In the genomic region with DNA sequence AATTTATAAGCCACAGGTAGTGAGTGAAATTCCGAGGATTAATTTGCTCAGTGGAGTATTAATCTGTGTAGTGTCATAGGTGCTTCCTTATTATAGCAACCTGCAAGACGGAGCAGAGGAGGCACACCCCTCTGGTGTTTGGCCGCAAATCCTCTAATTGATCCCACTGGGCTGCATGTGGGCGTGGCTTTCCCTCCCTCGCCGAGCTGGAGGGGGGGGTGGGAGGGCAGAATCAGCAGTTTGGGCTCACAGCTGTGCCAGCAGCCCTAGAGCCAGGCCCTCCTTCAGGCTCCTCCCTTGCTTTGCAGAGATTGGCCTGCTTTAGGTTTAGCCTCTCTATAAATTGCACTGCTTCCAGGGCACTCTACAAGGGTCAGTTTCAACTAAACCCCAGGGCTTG, we compare ENCODE assay signal across 9 mouse cellular contexts. TPM values are rescaled to one million over a fixed set of nuclear protein-coding genes. Genes with fewer than 3 reads are reported as not detected.
DNase-seq lines count a peak whose midpoint lies in the region; ATAC-seq and TF ChIP-seq lines count a peak whose summit lies in the region.
"Had no signal": no experiment of that assay in that cellular context is flagged by ENCODE, and none has a peak within 500 bp of the region (broad histone marks: within the 10 kb centered on the region; RNA-seq: fewer than 3 reads in every experiment).

No protein-coding gene starts in this region.

- no peak for DNase-seq in lung, adult 2 months
- DNase-seq in urinary bladder, postnatal 10 days (ENCODE audit: low spot score): no peak
- DNase-seq in thymus, postnatal 4 days: no peak
- DNase-seq in T-cell, adult 2 months (ENCODE audit: low spot score): no peak

- no peak overlapping the region for H3K9ac ChIP-seq in lung, embryonic 15.5 days
- H3K9ac ChIP-seq in forebrain, embryonic 16.5 days (replicated peaks; ENCODE audit: low read depth, low read length): no peak overlapping the region
- H3K9ac ChIP-seq in limb, embryonic 15.5 days: no peak overlapping the region
- H3K9ac ChIP-seq in stomach, embryonic 15.5 days: no peak overlapping the region

- H3K4me2 ChIP-seq in lung, embryonic 15.5 days: no peak overlapping the region
- H3K4me2 ChIP-seq in forebrain, embryonic 16.5 days (ENCODE audit: low read length): 0 out of 2 replicates have a peak overlapping the region, but pooled peaks have one; percentile 10
- peak overlapping the region; percentile 19 for H3K4me2 ChIP-seq in limb, embryonic 15.5 days
- peak overlapping the region; percentile 16; the same call in 1 of the 2 replicates for H3K4me2 ChIP-seq in stomach, embryonic 15.5 days

- peak; percentile 71; the same call in 1 of the 2 replicates for ATAC-seq in lung, embryonic 15.5 days (ENCODE audit: borderline replicate concordance, extremely low read depth, low FRiP score, low TSS enrichment)
- peak; percentile 52 for ATAC-seq in forebrain, embryonic 16.5 days
- ATAC-seq in limb, embryonic 15.5 days (ENCODE audit: insufficient number of reproducible peaks, low FRiP score, low TSS enrichment, low read depth): peak; percentile 80
- ATAC-seq in stomach, embryonic 15.5 days (ENCODE audit: insufficient read depth, low FRiP score, low read depth): peak; percentile 61; the same call in 1 of the 2 replicates
- ATAC-seq: Patski had no signal

- H3K36me3 ChIP-seq in lung, embryonic 15.5 days: no peaks in the 10 kb centered on the region
- no peaks in the 10 kb centered on the region for H3K36me3 ChIP-seq in forebrain, embryonic 16.5 days (ENCODE audit: control insufficient read depth, insufficient read depth)
- no peaks in the 10 kb centered on the region for H3K36me3 ChIP-seq in limb, embryonic 15.5 days
- no peaks in the 10 kb centered on the region for H3K36me3 ChIP-seq in stomach, embryonic 15.5 days

- 6% methylated on average over 6 of the region's 6 CpGs for WGBS in lung, embryonic 15.5 days
- WGBS in lung, adult 2 months: 7% methylated on average over 6 of the region's 6 CpGs
- 3% methylated on average over 6 of the region's 6 CpGs for WGBS in forebrain, embryonic 16.5 days
- WGBS in limb, embryonic 15.5 days: 2% methylated on average over 6 of the region's 6 CpGs
- WGBS in stomach, embryonic 15.5 days: 6% methylated on average over 6 of the region's 6 CpGs

- no peaks in the 10 kb centered on the region for H3K9me3 ChIP-seq in lung, embryonic 15.5 days
- no peaks in the 10 kb centered on the region for H3K9me3 ChIP-seq in forebrain, embryonic 16.5 days (ENCODE audit: control insufficient read depth, low read length)
- no peaks in the 10 kb centered on the region for H3K9me3 ChIP-seq in limb, embryonic 15.5 days
- H3K9me3 ChIP-seq in stomach, embryonic 15.5 days: no peaks in the 10 kb centered on the region

- no peak overlapping the region for H3K27ac ChIP-seq in lung, embryonic 15.5 days
- no peak overlapping the region for H3K27ac ChIP-seq in forebrain, embryonic 16.5 days (ENCODE audit: low read length)
- H3K27ac ChIP-seq in limb, embryonic 15.5 days: peak overlapping the region; percentile 12; the same call in 1 of the 2 replicates
- H3K27ac ChIP-seq in stomach, embryonic 15.5 days: no peak overlapping the region

- H3K4me3 ChIP-seq in lung, embryonic 15.5 days: no peak overlapping the region
- H3K4me3 ChIP-seq in lung, adult 2 months (replicated peaks; ENCODE audit: extremely low read depth, low read depth, low read length): no peak overlapping the region
- H3K4me3 ChIP-seq in forebrain, embryonic 16.5 days (replicated peaks; ENCODE audit: low read length): no peak overlapping the region
- no peak overlapping the region for H3K4me3 ChIP-seq in limb, embryonic 15.5 days
- H3K4me3 ChIP-seq in stomach, embryonic 15.5 days (replicated peaks): no peak overlapping the region

- no peak for TF ChIP-seq POLR2A in lung, adult 2 months (IDR thresholded peaks at IDR 0.05; ENCODE audit: borderline replicate concordance, extremely low read depth, low read depth, low read length)

- H3K27me3 ChIP-seq in lung, embryonic 15.5 days: no peaks in the 10 kb centered on the region
- H3K27me3 ChIP-seq in forebrain, embryonic 16.5 days (replicated peaks; ENCODE audit: control insufficient read depth, insufficient read depth, low read length): no peaks in the 10 kb centered on the region
- no peaks in the 10 kb centered on the region for H3K27me3 ChIP-seq in limb, embryonic 15.5 days
- no peaks in the 10 kb centered on the region for H3K27me3 ChIP-seq in stomach, embryonic 15.5 days (replicated peaks)

- TF ChIP-seq CTCF in lung, adult 2 months (IDR thresholded peaks at IDR 0.05; ENCODE audit: insufficient read depth, low read length): no peak

- peaks cover 10% of the 10 kb centered on the region; the same call in 1 of the 2 replicates for H3K4me1 ChIP-seq in lung, embryonic 15.5 days
- H3K4me1 ChIP-seq in lung, adult 2 months (ENCODE audit: control insufficient read depth, insufficient read depth, low read length): no peaks in the 10 kb centered on the region
- H3K4me1 ChIP-seq in forebrain, embryonic 16.5 days (replicated peaks; ENCODE audit: control insufficient read depth, insufficient read depth, low read length): peaks cover 49% of the 10 kb centered on the region
- peaks cover 26% of the 10 kb centered on the region for H3K4me1 ChIP-seq in limb, embryonic 15.5 days
- peaks cover 8% of the 10 kb centered on the region for H3K4me1 ChIP-seq in stomach, embryonic 15.5 days

RNA-seq across cellular contexts. Expression of gene Rps24, which starts 43.3 kb away (rescaled TPM):
- 761 and 812 TPM in 2 replicates for polyA plus RNA-seq in lung, embryonic 15.5 days (2015; fragmentation: Nextera tagmentation; extraction: Ambion mirVana)
- 412 and 545 TPM in 2 replicates for polyA plus RNA-seq in lung, adult 2 months (2012; rRNA removed)
- polyA plus RNA-seq in forebrain, embryonic 16.5 days (2015; fragmentation: Nextera tagmentation; extraction: Ambion mirVana): 482 and 530 TPM in 2 replicates
- polyA plus RNA-seq in limb, embryonic 15.5 days (2015; fragmentation: Nextera tagmentation; extraction: Ambion mirVana): 698 and 866 TPM in 2 replicates
- 881 and 1,042 TPM in 2 replicates for polyA plus RNA-seq in stomach, embryonic 15.5 days (2015; fragmentation: Nextera tagmentation; extraction: Ambion mirVana)

RNA-seq across cellular contexts. Expression of gene Polr3a, which starts 43.4 kb away (rescaled TPM):
- 17.6 and 18.7 TPM in 2 replicates for polyA plus RNA-seq in lung, embryonic 15.5 days (2015; fragmentation: Nextera tagmentation; extraction: Ambion mirVana)
- polyA plus RNA-seq in lung, adult 2 months (2012; rRNA removed): 5.5 and 7.4 TPM in 2 replicates
- polyA plus RNA-seq in forebrain, embryonic 16.5 days (2015; fragmentation: Nextera tagmentation; extraction: Ambion mirVana): 20.8 and 23.8 TPM in 2 replicates
- 17.0 and 19.4 TPM in 2 replicates for polyA plus RNA-seq in limb, embryonic 15.5 days (2015; fragmentation: Nextera tagmentation; extraction: Ambion mirVana)
- 15.3 and 19.3 TPM in 2 replicates for polyA plus RNA-seq in stomach, embryonic 15.5 days (2015; fragmentation: Nextera tagmentation; extraction: Ambion mirVana)
